Mouse (Mus musculus) heart, postnatal 0 days (tissue): ENCODE data around the gene Fcrla. TPM values are rescaled to one million over a fixed set of nuclear protein-coding genes. Genes with fewer than 3 reads are reported as not detected.
A peak's percentile ranks its signal among the peaks of the same experiment; 100 is the strongest.

Experiments
- ATAC-seq: fragments of 200-750 bp; cut with Nextera tagmentation; 2 replicates; pipeline ENCODE4 v1.8.0; 2017; ENCODE audit warnings: low read depth, moderate number of reproducible peaks, moderate library complexity; ENCODE audit not compliant: insufficient read depth
- DNase-seq: peaks from one replicate; pipeline ENCODE4 v3.0.0-alpha.2; 2016; ENCODE audit warnings: low spot score
- H3K27ac ChIP-seq: fragments of 300-500 bp; sonication (generic); 2 replicates; pipeline ENCODE4 v1.5.1; 2014; ENCODE audit warnings: low read depth, mild to moderate bottlenecking
- H3K27me3 ChIP-seq: fragments of 300-500 bp; sonication (generic); 2 replicates; pipeline ENCODE4 v1.6.1; 2014; ENCODE audit warnings: low read length, mixed read lengths; ENCODE audit not compliant: control insufficient read depth, insufficient read depth
- H3K36me3 ChIP-seq: fragments of 300-500 bp; sonication (generic); replicated peaks from 2 replicates; pipeline ENCODE4 v1.6.1; 2014; ENCODE audit warnings: low read length, mixed read lengths; ENCODE audit not compliant: control insufficient read depth, insufficient read depth
- H3K4me1 ChIP-seq: fragments of 300-500 bp; sonication (generic); 2 replicates; pipeline ENCODE4 v1.6.1; 2014; ENCODE audit warnings: antibody characterized with exemption; ENCODE audit not compliant: control insufficient read depth, insufficient read depth
- H3K4me2 ChIP-seq: fragments of 300-500 bp; sonication (generic); 2 replicates; pipeline ENCODE4 v1.6.1; 2014; ENCODE audit warnings: low read depth, mild to moderate bottlenecking, low read length, moderate library complexity
- H3K4me3 ChIP-seq: fragments of 300-500 bp; sonication (generic); 2 replicates; pipeline ENCODE4 v1.5.1; 2014; ENCODE audit warnings: low read depth, low read length
- H3K9ac ChIP-seq: fragments of 300-500 bp; sonication (generic); replicated peaks from 2 replicates; pipeline ENCODE4 v1.6.1; 2014; ENCODE audit warnings: low read depth, low read length, mixed read lengths
- H3K9me3 ChIP-seq: fragments of 300-500 bp; sonication (generic); replicated peaks from 2 replicates; pipeline ENCODE4 v1.6.1; 2016; ENCODE audit warnings: low read length; ENCODE audit not compliant: control insufficient read depth
- CTCF ChIP-seq: IDR thresholded peaks from 2 replicates; pipeline ENCODE4 v1.5.1; 2016; ENCODE audit warnings: antibody characterized with exemption, control low read depth, low read depth
- EP300 ChIP-seq: IDR thresholded peaks from 2 replicates; pipeline ENCODE4 v1.6.1; 2016; ENCODE audit warnings: antibody characterized with exemption, low read depth
- WGBS: fragments of 180-500 bp; shearing (Covaris S2); extraction: QIAGEN DNeasy Blood & Tissue Kit; methylation state at CpG from one replicate; pipeline ENCODE4 v1.1.7; 2014; 5-methylcytosine and 5-hydroxymethylcytosine counted together
- polyA plus RNA-seq: library from polyadenylated mRNA; unstranded; fragments of >200 nt; fragmentation: Nextera tagmentation; extraction: Ambion mirVana; gene quantifications from 2 replicates; pipeline ENCODE4 v1.2.1, GENCODE M21; 2015
- total RNA-seq: library from RNA; depleted of rRNA; stranded (reverse); fragments of >200 nt; gene quantifications from 2 replicates; pipeline ENCODE4 v1.2.3, GENCODE M21; 2014; ENCODE audit warnings: low replicate concordance

Fcrla gene
- total and polyA plus RNA-seq, 2 experiments from 2014 or later = 0.23 TPM; not detected in 1

DNA sequence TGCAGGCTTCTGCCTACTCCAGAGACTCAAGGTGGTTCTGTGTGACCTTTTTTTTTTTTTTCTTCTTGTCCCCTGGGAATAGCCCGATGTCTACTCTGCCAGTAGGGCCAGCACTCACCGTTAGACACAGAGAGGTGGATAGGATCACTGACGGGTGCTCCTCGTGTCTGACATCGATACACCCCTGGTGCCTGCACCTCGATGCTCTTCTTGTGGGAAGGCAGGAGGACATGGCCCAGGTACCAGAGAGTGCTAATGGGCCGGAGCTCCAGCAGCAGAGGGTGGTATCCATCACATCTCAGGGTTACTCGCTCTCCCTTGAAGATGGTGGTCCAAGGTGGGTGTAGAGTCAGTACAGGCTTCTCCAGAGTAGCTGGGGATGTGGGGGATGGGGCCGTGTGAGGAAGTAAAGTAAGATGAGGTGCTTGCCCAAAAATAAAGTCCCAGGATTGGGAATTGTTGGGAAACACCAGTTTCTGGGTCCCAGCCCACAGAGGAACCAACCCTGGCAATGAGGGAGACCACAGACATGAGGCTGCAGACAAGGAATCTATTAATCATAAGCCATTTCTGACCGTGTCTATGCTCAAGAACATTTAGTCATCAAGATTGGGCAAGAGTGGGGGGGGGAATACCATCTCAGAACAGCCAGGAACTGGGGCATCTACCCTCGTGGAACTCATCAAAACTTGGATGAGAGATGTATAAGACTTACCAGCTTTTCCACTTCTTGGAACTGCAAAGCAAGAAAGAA lies 15.3 kb downstream of the Fcrla start:
- Histone ChIP-seq H3K9ac (no peak overlapping the region), H3K9me3 (no peaks in the 10 kb centered on the region), H3K27me3 (peaks cover 28% of the 10 kb centered on the region), H3K4me3 (no peak overlapping the region), H3K4me1 (peaks cover 20% of the 10 kb centered on the region), H3K36me3 (no peaks in the 10 kb centered on the region), H3K27ac (no peak overlapping the region), H3K4me2 (no peak overlapping the region)
- 78% methylated on average over 11 of the region's 11 CpGs for WGBS
- no peak for ATAC-seq
- TF ChIP-seq EP300 (no peak), CTCF (no peak)
- no peak for DNase-seq

DNA sequence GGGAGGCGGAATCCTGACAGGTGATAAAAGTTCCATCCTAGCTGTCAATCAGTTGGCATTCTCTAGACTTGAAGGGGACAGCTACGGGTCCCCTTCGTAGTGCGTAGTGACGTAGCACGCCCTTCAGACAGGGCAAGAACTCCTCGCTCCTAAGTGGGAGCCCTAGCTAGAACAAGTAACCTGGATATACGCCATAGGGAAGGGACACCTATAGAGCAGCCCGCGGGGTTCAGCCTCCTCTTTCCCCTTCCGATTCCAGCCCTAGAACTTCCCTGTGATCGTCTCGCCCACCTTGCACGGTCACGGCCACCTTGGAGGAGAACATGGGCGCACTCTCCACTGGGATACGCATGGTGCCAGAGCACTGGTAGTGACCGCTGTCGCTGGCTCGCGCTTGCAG lies 19.0 kb downstream of the Fcrla start:
- H3K4me2 ChIP-seq = peak overlapping the region; percentile 73
- peaks cover 13% of the 10 kb centered on the region for H3K4me1 ChIP-seq
- H3K36me3 ChIP-seq = no peaks in the 10 kb centered on the region
- no peak overlapping the region for H3K27ac ChIP-seq
- H3K9me3 ChIP-seq = no peaks in the 10 kb centered on the region
- H3K4me3 ChIP-seq = peak overlapping the region; percentile 52
- ATAC-seq = no peak
- no peak overlapping the region for H3K9ac ChIP-seq
- peaks cover 43% of the 10 kb centered on the region for H3K27me3 ChIP-seq
- WGBS = 4% methylated on average over 21 of the region's 21 CpGs
- TF ChIP-seq CTCF (no peak), EP300 (no peak)
- DNase-seq = no peak

DNA sequence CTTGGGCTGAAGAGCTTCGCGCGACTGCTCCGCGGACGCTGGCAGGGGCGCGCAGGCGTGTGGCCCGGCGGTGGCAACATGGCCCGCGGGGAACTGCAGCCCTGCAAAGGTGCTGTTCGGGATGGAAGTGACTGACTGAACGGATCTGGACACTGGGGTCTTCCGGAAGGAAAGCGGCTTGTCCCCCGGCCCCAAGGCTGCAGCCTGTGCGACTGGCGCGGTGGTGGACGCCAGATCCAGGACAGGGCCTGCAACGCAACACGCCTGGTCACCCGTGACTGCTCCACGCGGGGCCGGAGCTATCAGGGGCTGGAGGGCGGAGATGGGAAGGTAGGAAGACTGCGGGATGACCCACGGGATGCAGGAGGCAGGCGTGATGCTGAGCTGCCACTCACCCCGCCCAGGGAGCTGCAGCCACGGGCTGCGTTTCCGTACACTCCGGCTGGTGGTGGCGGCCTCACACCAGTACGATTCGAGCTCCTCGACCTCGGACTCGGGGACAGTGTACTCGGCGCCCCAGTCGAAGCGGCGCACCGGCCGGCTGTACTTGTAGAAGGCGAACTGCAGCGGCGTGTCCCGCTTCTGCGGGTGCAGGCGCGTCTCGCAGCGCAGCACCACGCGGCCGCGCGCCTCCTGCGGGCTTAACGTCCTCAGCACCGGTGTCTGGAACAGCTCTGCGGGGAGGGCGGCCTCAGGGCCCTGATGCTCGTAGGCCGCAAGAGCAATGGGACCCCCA lies 19.8 kb downstream of the Fcrla start:
- DNase-seq (peak; percentile 22), ATAC-seq (peak; percentile 61)
- TF ChIP-seq CTCF = no peak
- no peak for TF ChIP-seq EP300
- Histone ChIP-seq H3K9ac (0 out of 2 replicates have a peak overlapping the region, but pooled peaks have one; percentile 28), H3K4me1 (peaks cover 13% of the 10 kb centered on the region), H3K36me3 (no peaks in the 10 kb centered on the region), H3K27me3 (peaks cover 38% of the 10 kb centered on the region), H3K9me3 (no peaks in the 10 kb centered on the region), H3K4me2 (peak overlapping the region; percentile 73), H3K27ac (no peak overlapping the region), H3K4me3 (peak overlapping the region; percentile 52)
- 2% methylated on average over 71 of the region's 71 CpGs for WGBS

DNA sequence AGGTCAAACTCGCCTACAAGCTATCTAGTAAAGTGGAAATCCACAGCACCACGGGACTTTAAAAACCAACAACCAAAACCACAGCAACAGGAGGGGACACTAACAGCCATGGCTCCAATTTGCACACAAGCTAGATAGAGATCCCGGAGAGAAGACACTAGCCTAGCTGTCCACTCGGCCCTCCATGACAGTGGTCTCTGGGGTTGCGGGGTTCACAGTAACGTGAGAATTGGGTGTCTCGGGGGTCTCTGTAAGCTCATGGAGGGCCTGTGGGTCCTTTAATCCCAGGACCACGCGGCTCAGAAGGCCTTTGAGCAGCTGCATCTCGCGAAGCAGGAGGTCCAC lies 20.3 kb downstream of the Fcrla start:
- peak overlapping the region; percentile 73 for H3K4me2 ChIP-seq
- 31% methylated on average over 11 of the region's 11 CpGs for WGBS
- H3K9ac ChIP-seq = no peak overlapping the region
- DNase-seq (no peak), ATAC-seq (no peak)
- H3K4me3 ChIP-seq = peak overlapping the region; percentile 52
- no peak overlapping the region for H3K27ac ChIP-seq
- peaks cover 39% of the 10 kb centered on the region for H3K27me3 ChIP-seq
- no peaks in the 10 kb centered on the region for H3K9me3 ChIP-seq
- H3K36me3 ChIP-seq = no peaks in the 10 kb centered on the region
- TF ChIP-seq CTCF (no peak), EP300 (no peak)
- H3K4me1 ChIP-seq = peaks cover 13% of the 10 kb centered on the region

DNA sequence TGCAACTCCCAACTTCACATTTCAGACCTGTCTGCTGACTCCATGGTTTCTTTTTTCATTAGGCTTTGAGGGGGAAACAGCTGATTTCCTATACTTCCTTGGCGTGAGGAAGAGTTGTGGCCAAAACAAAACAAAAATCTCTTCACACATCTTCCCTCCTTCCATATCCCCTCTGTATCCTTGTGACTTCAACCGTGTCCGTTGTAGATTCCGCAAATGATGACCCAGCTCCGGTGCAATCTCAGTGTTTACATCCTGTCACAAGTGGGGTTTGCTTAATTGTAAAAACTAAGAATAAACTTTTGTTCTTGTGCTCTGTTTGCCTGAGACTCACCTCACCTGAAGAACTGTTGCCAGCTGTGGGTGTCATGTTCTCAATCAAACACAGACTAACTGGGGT lies 23.9 kb downstream of the Fcrla start:
- Histone ChIP-seq H3K9me3 (no peaks in the 10 kb centered on the region), H3K27me3 (peaks cover 38% of the 10 kb centered on the region), H3K36me3 (no peaks in the 10 kb centered on the region), H3K4me3 (no peak overlapping the region), H3K9ac (no peak overlapping the region), H3K4me2 (no peak overlapping the region), H3K4me1 (peaks cover 12% of the 10 kb centered on the region), H3K27ac (no peak overlapping the region)
- ATAC-seq (no peak), DNase-seq (no peak)
- TF ChIP-seq EP300 (no peak), CTCF (no peak)
- 55% methylated on average over 5 of the region's 5 CpGs for WGBS
